Mouse (Mus musculus) bone marrow macrophage, adult 2 months (primary cell): ENCODE results near the gene Olfr667.

Source experiments
- CTCF ChIP-seq: IDR thresholded peaks from 2 replicates; pipeline ENCODE4 v1.5.1; 2012; ENCODE audit warnings: low read depth, mild to moderate bottlenecking, low read length, moderate library complexity
- POLR2A ChIP-seq: IDR thresholded peaks from 2 replicates; pipeline ENCODE4 v1.6.1; 2012; ENCODE audit warnings: mild to moderate bottlenecking, low read depth, low read length, borderline replicate concordance

DNA sequence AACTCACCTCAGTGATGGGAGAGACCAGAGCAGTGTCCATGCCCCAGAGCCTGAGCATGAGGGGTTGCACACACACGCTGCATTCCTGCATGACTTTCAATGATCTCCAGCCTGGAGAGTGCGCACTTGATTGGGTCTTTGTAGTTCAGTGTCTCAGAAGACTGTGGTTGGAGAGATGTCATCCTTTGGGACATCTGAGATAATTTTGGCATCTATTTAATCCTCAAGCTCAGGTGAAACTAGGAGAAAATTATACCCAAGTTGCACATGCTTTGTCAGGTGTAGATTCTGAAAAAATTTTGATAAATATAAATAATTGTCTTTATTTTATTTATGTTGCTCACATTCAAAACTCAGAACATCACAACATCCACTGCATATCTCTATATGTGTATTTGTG lies 25.4 kb downstream of the Olfr667 start, which contains the start of gene Olfr666:
- TF ChIP-seq CTCF (no peak), POLR2A (no peak)
